Mouse (Mus musculus) thymus, postnatal 25 days (tissue): ENCODE measurements around the gene Dock2.
"Not testable (repeated sequence)": the region's sequence is repeated elsewhere in the genome, so short reads cannot be mapped to it uniquely, and the experiment has no call there.

Source experiments
- DNase-seq: peaks from one replicate; pipeline ENCODE4 v3.0.0; 2022

The Dock2 gene

GRCm38 (mm10) chr11:34264099-34264498 lies 519.6 kb downstream of the Dock2 start:
- no peak for DNase-seq

GRCm38 (mm10) chr11:34258849-34259469 lies 524.7 kb downstream of the Dock2 start:
- no peak for DNase-seq

- no peak for DNase-seq
Observed at GRCm38 (mm10) chr11:34257548-34258189, 526.0 kb downstream of the Dock2 start.

GRCm38 (mm10) chr11:34242979-34243378 lies 540.7 kb downstream of the Dock2 start:
- no peak for DNase-seq

- DNase-seq = no peak
Observed at GRCm38 (mm10) chr11:34240252-34240651, 543.4 kb downstream of the Dock2 start.

GRCm38 (mm10) chr11:34239691-34240090 lies 544.0 kb downstream of the Dock2 start:
- DNase-seq = no peak

- no peak for DNase-seq
Observed at GRCm38 (mm10) chr11:34236885-34237284, 546.8 kb downstream of the Dock2 start.

- peak; percentile 39 for DNase-seq
Observed at GRCm38 (mm10) chr11:34236091-34236759, 547.5 kb downstream of the Dock2 start.

GRCm38 (mm10) chr11:34228758-34229364 lies 554.8 kb downstream of the Dock2 start:
- DNase-seq = peak; percentile 51

GRCm38 (mm10) chr11:34227180-34227579 lies 556.5 kb downstream of the Dock2 start:
- no peak for DNase-seq

GRCm38 (mm10) chr11:34220596-34220995 lies 563.1 kb downstream of the Dock2 start:
- not testable (repeated sequence) for DNase-seq

GRCm38 (mm10) chr11:34212853-34213252 lies 570.8 kb downstream of the Dock2 start:
- peak; percentile 60 for DNase-seq

- no peak for DNase-seq
Observed at GRCm38 (mm10) chr11:34207989-34208388, 575.7 kb downstream of the Dock2 start, which contains the start of gene Foxi1. TSS of gene Foxi1 (minus strand) at chr11:34208089.

GRCm38 (mm10) chr11:34202769-34203168 lies 580.9 kb downstream of the Dock2 start:
- no peak for DNase-seq

- no peak for DNase-seq
Observed at GRCm38 (mm10) chr11:34195142-34195541, 588.5 kb downstream of the Dock2 start.

- DNase-seq = no peak
Observed at GRCm38 (mm10) chr11:34194158-34194941, 589.3 kb downstream of the Dock2 start.

- no peak for DNase-seq
Observed at GRCm38 (mm10) chr11:34193658-34194057, 590.0 kb downstream of the Dock2 start.

- DNase-seq = no peak
Observed at GRCm38 (mm10) chr11:34184266-34184665, 599.4 kb downstream of the Dock2 start.

GRCm38 (mm10) chr11:34181214-34182117 lies 602.2 kb downstream of the Dock2 start:
- DNase-seq = no peak

GRCm38 (mm10) chr11:34178752-34179151 lies 604.9 kb downstream of the Dock2 start:
- DNase-seq = no peak
